In the genomic region with DNA sequence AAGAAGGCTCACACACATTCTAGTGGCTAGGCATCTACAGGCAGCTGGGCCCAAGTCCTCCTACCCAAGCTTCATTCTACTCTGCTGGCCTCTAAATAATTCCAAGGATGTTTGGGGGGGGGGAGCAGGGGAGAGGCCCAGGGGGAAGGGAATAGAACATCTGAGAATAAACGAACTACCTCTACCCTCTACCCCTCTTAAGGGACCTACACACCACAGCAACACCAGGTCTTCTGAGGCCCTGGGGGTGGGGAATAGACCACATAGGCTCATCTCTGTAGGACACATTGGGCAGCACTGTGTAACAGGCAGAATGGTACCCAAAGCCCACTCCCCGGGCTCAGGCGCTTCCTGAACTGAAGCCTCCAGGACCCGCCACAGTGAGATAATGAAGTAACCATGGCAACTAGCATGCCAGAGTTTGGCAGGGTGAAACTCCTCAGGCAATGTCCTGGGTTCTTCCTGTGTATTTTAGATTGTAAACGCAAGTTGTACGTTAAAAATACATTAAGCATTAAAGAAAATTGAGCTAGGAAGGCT, we compare ENCODE assay signal across 12 mouse cellular contexts.
DNase-seq lines count a peak whose midpoint lies in the region; ATAC-seq lines count a peak whose summit lies in the region.
"Had no signal": no experiment of that assay in that cellular context is flagged by ENCODE, and none has a peak within 500 bp of the region (broad histone marks: within the 10 kb centered on the region; RNA-seq: fewer than 3 reads in every experiment).

No protein-coding gene starts in this region.

- peak; percentile 55; the same call in 1 of the 2 replicates for ATAC-seq in hindbrain, embryonic 13.5 days (ENCODE audit: low FRiP score)
- no peak for ATAC-seq in hindbrain, embryonic 11.5 days (ENCODE audit: low FRiP score)
- peak; percentile 34; the same call in 1 of the 2 replicates for ATAC-seq in forebrain, embryonic 16.5 days
- peak; percentile 55; the same call in 1 of the 2 replicates for ATAC-seq in neural tube, embryonic 13.5 days (ENCODE audit: low read depth)

- no peak overlapping the region for H3K9ac ChIP-seq in hindbrain, embryonic 13.5 days
- no peak overlapping the region for H3K9ac ChIP-seq in hindbrain, embryonic 11.5 days (ENCODE audit: low read depth, low read length)
- H3K9ac ChIP-seq in forebrain, embryonic 16.5 days (replicated peaks; ENCODE audit: low read depth, low read length), result no peak overlapping the region
- no peak overlapping the region for H3K9ac ChIP-seq in neural tube, embryonic 13.5 days
- H3K9ac ChIP-seq: liver, embryonic 13.5 days had no signal

- no peak for DNase-seq in hindbrain, embryonic 11.5 days (ENCODE audit: low spot score)
- no peak for DNase-seq in thymus, postnatal 14 days
- DNase-seq in gastrocnemius, postnatal 14 days, result no peak
- DNase-seq: heart, postnatal 14 days; kidney, adult 18-20 months; liver, embryonic 13.5 days; lung, postnatal 36 days had no signal

- no peaks in the 10 kb centered on the region for H3K27me3 ChIP-seq in hindbrain, embryonic 13.5 days
- no peaks in the 10 kb centered on the region for H3K27me3 ChIP-seq in hindbrain, embryonic 11.5 days (ENCODE audit: control insufficient read depth, insufficient read depth, low read length)
- no peaks in the 10 kb centered on the region for H3K27me3 ChIP-seq in forebrain, embryonic 16.5 days (replicated peaks; ENCODE audit: control insufficient read depth, insufficient read depth, low read length)
- no peaks in the 10 kb centered on the region for H3K27me3 ChIP-seq in neural tube, embryonic 13.5 days
- H3K27me3 ChIP-seq: liver, embryonic 13.5 days; Patski had no signal

- no peaks in the 10 kb centered on the region for H3K36me3 ChIP-seq in hindbrain, embryonic 13.5 days
- no peaks in the 10 kb centered on the region for H3K36me3 ChIP-seq in hindbrain, embryonic 11.5 days (ENCODE audit: control insufficient read depth, insufficient read depth, low read length)
- no peaks in the 10 kb centered on the region for H3K36me3 ChIP-seq in forebrain, embryonic 16.5 days (ENCODE audit: control insufficient read depth, insufficient read depth)
- H3K36me3 ChIP-seq in neural tube, embryonic 13.5 days, result no peaks in the 10 kb centered on the region
- H3K36me3 ChIP-seq: liver, embryonic 13.5 days had no signal

- H3K4me3 ChIP-seq in hindbrain, embryonic 13.5 days, result no peak overlapping the region
- H3K4me3 ChIP-seq in hindbrain, embryonic 11.5 days (ENCODE audit: low read depth, low read length), result no peak overlapping the region
- H3K4me3 ChIP-seq in brown adipose tissue, adult 24 weeks (ENCODE audit: insufficient read depth, low read depth, low read length), result no peak overlapping the region
- H3K4me3 ChIP-seq in forebrain, embryonic 16.5 days (replicated peaks; ENCODE audit: low read length), result no peak overlapping the region
- no peak overlapping the region for H3K4me3 ChIP-seq in neural tube, embryonic 13.5 days
- H3K4me3 ChIP-seq: liver, embryonic 13.5 days had no signal

- intact Hi-C loops in gastrocnemius, postnatal 14 days (cut with DNase I; ENCODE audit: low total_unique reads), result no loop called here

- 25% methylated on average over 6 of the region's 6 CpGs for WGBS in hindbrain, embryonic 13.5 days
- WGBS in hindbrain, embryonic 11.5 days, result 37% methylated on average over 6 of the region's 6 CpGs
- WGBS in forebrain, embryonic 16.5 days, result 22% methylated on average over 6 of the region's 6 CpGs
- 28% methylated on average over 6 of the region's 6 CpGs for WGBS in neural tube, embryonic 13.5 days

- 0 out of 2 replicates have a peak overlapping the region, but pooled peaks have one; percentile 12 for H3K27ac ChIP-seq in hindbrain, embryonic 13.5 days
- no peak overlapping the region for H3K27ac ChIP-seq in hindbrain, embryonic 11.5 days (ENCODE audit: low read depth, low read length)
- peak overlapping the region; percentile 76 for H3K27ac ChIP-seq in brown adipose tissue, adult 24 weeks (replicated peaks; ENCODE audit: low read depth, low read length)
- no peak overlapping the region for H3K27ac ChIP-seq in forebrain, embryonic 16.5 days (ENCODE audit: low read length)
- peak overlapping the region; percentile 28; the same call in 1 of the 2 replicates for H3K27ac ChIP-seq in neural tube, embryonic 13.5 days (replicated peaks)
- H3K27ac ChIP-seq: liver, embryonic 13.5 days had no signal

- H3K4me2 ChIP-seq in hindbrain, embryonic 13.5 days, result no peak overlapping the region
- no peak overlapping the region for H3K4me2 ChIP-seq in hindbrain, embryonic 11.5 days (replicated peaks; ENCODE audit: low read depth, low read length)
- H3K4me2 ChIP-seq in forebrain, embryonic 16.5 days (ENCODE audit: low read length), result no peak overlapping the region
- no peak overlapping the region for H3K4me2 ChIP-seq in neural tube, embryonic 13.5 days
- H3K4me2 ChIP-seq: liver, embryonic 13.5 days had no signal

- H3K4me1 ChIP-seq in hindbrain, embryonic 13.5 days (replicated peaks), result peaks cover 14% of the 10 kb centered on the region
- H3K4me1 ChIP-seq in hindbrain, embryonic 11.5 days (replicated peaks; ENCODE audit: control insufficient read depth, insufficient read depth, low read length), result 0 out of 2 replicates have a peak, but pooled peaks cover 2% of the 10 kb centered on the region
- peaks cover 5% of the 10 kb centered on the region; the same call in 1 of the 2 replicates for H3K4me1 ChIP-seq in brown adipose tissue, adult 24 weeks (ENCODE audit: control insufficient read depth, insufficient read depth, insufficient read length, low read length)
- peaks cover 10% of the 10 kb centered on the region for H3K4me1 ChIP-seq in forebrain, embryonic 16.5 days (replicated peaks; ENCODE audit: control insufficient read depth, insufficient read depth, low read length)
- peaks cover 13% of the 10 kb centered on the region for H3K4me1 ChIP-seq in neural tube, embryonic 13.5 days (replicated peaks)
- H3K4me1 ChIP-seq: liver, embryonic 13.5 days had no signal

- no peaks in the 10 kb centered on the region for H3K9me3 ChIP-seq in hindbrain, embryonic 13.5 days
- no peaks in the 10 kb centered on the region for H3K9me3 ChIP-seq in hindbrain, embryonic 11.5 days (ENCODE audit: control insufficient read depth, low read length)
- no peaks in the 10 kb centered on the region for H3K9me3 ChIP-seq in forebrain, embryonic 16.5 days (ENCODE audit: control insufficient read depth, low read length)
- H3K9me3 ChIP-seq in neural tube, embryonic 13.5 days, result no peaks in the 10 kb centered on the region
- H3K9me3 ChIP-seq: liver, embryonic 13.5 days had no signal

Comparison
In these comparisons a context has a peak if more than half of its experiments do, and no peak if none do; other contexts are left out.
1. H3K27ac ChIP-seq: peak in hindbrain, embryonic 13.5 days (single experiment), brown adipose tissue, adult 24 weeks (single experiment) and neural tube, embryonic 13.5 days (single experiment); none in hindbrain, embryonic 11.5 days (single experiment) and forebrain, embryonic 16.5 days (single experiment).